17 mouse cellular contexts compared by ENCODE assay signal in genomic region chr2:50019477-50019876, GRCm38 (mm10). TPM values are rescaled to one million over a fixed set of nuclear protein-coding genes. Genes with fewer than 3 reads are reported as not detected.
"Had no signal": no experiment of that assay in that cellular context is flagged by ENCODE, and none has a peak within 500 bp of the region (broad histone marks: within the 10 kb centered on the region; RNA-seq: fewer than 3 reads in every experiment).

No protein-coding gene starts in this region.

- H3K4me2 ChIP-seq: neural tube, embryonic 13.5 days; neural tube, embryonic 15.5 days; stomach, embryonic 15.5 days had no signal

- H3K27me3 ChIP-seq: neural tube, embryonic 13.5 days; neural tube, embryonic 15.5 days; stomach, embryonic 15.5 days had no signal

- H3K4me1 ChIP-seq: neural tube, embryonic 13.5 days; neural tube, embryonic 15.5 days; stomach, embryonic 15.5 days had no signal

- H3K27ac ChIP-seq: neural tube, embryonic 13.5 days; neural tube, embryonic 15.5 days; stomach, embryonic 15.5 days; stomach, postnatal 0 days had no signal

- H3K36me3 ChIP-seq: neural tube, embryonic 13.5 days; neural tube, embryonic 15.5 days; stomach, embryonic 15.5 days had no signal

- H3K9me3 ChIP-seq: neural tube, embryonic 13.5 days; neural tube, embryonic 15.5 days; stomach, embryonic 15.5 days had no signal

- H3K9ac ChIP-seq: neural tube, embryonic 13.5 days; neural tube, embryonic 15.5 days; stomach, embryonic 15.5 days had no signal

- DNase-seq: retina, postnatal 1 day; right cerebral cortex, adult 18-20 months; right cerebral cortex, postnatal 14 days; right cerebral cortex, postnatal 25 days; right cerebral cortex, postnatal 4 days; spleen, adult 18-20 months; thymus, adult 18-20 months; thymus, adult 2 months; thymus, postnatal 14 days; thymus, postnatal 25 days; thymus, postnatal 36 days; thymus, postnatal 4 days had no signal

- H3K4me3 ChIP-seq: neural tube, embryonic 13.5 days; neural tube, embryonic 15.5 days; stomach, embryonic 15.5 days had no signal

RNA-seq across cellular contexts. Expression of gene Lypd6, which starts 46.8 kb away (rescaled TPM):
- total RNA-seq: neutrophil, adult 5-6 weeks had no signal
